Mouse (Mus musculus) inflammation-experienced regulatory T-cells, adult 6 months (primary cell): Measurements from ENCODE around the gene Qrich2. TPM values are rescaled to one million over a fixed set of nuclear protein-coding genes. Genes with fewer than 3 reads are reported as not detected.

Experiments
- ATAC-seq: one replicate; pipeline ENCODE4 v1.8.0; 2017
- polyA plus RNA-seq, 3 experiments: library from polyadenylated mRNA; unstranded; fragments of 100-300 nt; shearing (Covaris generic); gene quantifications; one replicate each; pipeline ENCODE4 v1.2.1; 2017

Gene Qrich2
- polyA plus RNA-seq, 3 experiments from 2014 or later: not detected

DNA sequence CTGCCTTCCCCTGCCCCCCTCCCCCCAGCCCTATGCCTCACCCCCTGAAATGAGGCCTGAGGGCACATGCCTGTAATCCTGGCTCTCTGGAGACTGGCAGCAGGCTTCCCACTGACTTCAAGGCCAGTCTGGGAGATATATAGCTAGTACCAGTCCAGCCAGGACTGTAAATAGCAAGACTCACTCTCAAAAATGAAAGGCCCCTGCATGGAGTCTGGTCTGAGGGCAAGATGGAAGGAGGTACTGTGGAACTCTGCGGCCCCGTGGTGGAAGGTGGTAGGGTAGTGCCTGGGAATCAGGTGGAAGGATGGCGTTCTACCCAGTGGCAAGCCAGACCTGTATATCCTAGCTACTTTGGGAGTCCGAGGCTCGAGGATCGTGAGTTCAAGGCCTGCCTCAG, 22.1 kb downstream of the Qrich2 start:
- ATAC-seq: no peak

DNA sequence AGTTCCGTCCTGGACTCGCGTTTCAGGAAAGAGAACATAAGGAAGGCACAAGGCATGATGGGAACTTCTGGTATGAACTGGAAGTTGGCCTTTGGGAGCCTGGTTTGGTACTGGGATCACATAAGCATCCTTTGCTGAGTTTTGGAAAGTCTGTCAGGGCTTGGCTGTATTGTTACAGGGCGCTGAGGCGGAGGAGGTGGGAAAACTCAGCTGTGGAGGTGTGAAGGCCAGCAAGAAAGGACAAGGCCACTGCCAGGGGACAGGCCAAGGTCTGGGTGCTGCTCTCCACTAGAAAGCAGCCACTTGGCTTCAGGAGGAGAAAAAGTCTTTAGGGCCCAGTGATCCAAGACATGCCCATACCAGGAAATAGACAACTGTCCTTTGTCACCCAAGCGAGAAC, 22.7 kb downstream of the Qrich2 start:
- no peak for ATAC-seq

DNA sequence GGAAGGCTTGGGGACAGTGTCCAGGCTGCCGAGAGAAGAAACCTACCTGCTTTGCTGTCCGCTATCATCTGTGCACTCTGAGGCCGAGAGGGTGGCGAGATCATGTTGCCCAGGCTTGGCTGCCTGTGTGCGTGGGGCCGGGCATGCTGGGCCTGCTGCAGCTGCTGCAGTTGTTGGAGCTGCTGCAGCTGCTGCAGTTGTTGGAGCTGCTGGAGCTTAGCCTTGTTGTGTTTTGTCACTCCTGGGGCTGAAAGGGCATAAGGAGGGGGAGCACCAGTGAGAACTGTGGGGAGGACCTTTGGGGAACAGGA, 23.2 kb downstream of the Qrich2 start:
- ATAC-seq: no peak

- ATAC-seq: no peak
Observed at GRCm38 (mm10) chr11:116442129-116442866, 23.7 kb downstream of the Qrich2 start.

DNA sequence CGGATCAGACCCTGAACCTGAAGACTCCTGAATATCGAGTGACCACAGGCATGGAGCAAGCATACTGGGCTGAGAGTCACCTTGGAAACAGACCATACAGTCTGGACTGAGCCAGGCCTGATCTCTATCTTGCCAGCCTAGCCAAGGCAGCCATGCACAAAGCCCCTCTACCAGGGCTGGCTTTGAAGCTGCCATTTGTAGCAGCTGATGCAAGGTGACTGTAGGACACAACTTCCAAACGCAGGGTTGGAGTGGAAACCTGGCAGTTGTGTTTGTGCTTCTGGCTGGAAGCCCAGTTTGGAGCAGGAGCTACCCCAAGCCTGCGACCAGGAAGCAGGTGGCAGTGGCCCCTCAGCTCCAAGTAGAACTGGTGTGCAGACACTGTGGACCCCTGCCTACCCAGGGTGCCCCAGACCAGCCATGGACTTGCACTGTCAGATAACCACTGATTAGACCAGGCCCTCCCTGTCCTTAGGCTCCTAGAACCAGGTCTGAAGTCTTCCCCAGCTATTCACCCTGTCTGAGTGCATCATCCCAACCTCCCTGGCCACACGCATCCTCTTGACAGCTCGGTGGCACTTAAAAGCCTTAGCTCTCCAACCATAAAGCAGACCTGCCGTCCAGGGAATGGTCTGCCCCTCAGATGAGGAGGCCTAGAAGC, 25.5 kb downstream of the Qrich2 start:
- ATAC-seq: no peak

DNA sequence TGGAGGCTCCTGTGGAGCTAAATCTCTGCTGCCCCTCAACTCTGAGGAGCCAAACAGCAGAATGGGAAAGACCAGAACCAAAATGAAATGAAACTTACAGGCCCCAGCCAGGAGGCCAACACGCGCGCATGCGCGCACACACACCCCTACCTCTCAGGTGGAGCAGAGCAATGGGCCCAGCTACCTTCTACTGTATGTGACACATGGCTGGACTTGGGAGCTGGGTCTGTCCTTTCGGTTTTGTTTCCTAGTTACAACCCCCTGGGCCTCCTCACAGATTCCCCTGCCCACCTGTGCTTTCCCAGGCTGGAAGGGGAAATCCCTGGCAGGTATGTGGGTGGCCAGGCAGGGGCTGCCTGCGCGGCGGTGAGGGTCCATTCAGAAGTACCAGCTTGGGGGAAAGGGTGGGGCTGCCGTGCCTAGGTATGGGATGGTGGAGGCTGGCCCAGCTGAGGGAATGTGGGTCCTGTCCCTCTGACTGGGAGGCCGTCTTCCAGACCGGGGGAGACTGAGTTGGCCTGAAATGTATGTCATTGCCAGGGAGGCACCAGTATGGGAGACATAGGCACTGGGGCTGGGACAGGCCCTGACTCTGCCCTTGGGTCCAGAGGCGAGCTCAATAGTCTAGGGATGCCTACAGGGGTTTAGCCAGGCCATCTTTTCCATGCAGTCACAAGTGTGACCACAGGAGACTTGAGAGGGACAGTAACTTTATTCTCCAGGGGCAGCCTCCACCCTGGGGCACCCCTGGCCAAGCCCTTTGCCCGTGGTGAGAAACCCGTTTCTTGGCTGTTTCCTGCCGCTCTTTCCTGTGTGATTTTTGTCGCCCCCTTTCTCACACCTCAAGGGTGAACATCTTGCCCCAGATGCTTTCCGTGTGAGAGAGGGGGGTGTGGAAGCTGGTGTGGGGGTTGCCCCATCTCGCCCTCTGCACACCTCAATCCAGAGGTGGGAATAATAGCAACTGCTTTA, 26.5 kb downstream of the Qrich2 start:
- ATAC-seq: peak; percentile 32

- no peak for ATAC-seq
Observed at GRCm38 (mm10) chr11:116437541-116437940, 28.5 kb downstream of the Qrich2 start.

DNA sequence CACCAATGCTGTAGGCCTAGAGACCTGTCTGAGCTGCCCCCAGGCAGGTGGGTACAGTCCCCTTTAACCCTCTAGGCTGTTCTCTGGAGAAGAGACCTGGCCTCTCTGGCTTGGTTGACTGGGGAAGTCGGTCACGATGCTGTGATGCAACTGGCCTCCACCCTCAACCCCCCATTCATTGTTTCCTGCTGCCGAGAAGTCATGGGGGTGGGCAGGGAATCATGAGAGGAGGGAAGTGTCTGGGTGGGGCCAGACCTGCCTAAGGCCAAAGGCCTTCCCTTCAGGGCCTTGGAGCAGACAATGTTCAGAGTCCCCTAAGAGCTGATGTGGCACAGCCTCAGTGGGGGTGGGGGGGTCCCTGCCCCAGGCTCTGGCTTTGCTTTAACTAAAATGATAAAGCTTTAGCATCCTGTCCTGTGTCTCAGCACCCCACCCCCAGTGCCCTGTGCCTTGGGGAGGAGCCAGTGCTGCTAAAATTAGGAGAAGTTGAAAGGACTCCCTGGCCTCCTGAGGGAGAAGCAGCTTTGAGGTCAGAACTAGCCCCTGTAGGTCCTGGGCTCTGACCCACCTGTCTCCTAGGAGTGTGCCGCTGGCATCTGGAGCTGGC, 29.2 kb downstream of the Qrich2 start:
- ATAC-seq: no peak

GRCm38 (mm10) chr11:116435992-116436724, 29.9 kb downstream of the Qrich2 start:
- ATAC-seq: no peak

DNA sequence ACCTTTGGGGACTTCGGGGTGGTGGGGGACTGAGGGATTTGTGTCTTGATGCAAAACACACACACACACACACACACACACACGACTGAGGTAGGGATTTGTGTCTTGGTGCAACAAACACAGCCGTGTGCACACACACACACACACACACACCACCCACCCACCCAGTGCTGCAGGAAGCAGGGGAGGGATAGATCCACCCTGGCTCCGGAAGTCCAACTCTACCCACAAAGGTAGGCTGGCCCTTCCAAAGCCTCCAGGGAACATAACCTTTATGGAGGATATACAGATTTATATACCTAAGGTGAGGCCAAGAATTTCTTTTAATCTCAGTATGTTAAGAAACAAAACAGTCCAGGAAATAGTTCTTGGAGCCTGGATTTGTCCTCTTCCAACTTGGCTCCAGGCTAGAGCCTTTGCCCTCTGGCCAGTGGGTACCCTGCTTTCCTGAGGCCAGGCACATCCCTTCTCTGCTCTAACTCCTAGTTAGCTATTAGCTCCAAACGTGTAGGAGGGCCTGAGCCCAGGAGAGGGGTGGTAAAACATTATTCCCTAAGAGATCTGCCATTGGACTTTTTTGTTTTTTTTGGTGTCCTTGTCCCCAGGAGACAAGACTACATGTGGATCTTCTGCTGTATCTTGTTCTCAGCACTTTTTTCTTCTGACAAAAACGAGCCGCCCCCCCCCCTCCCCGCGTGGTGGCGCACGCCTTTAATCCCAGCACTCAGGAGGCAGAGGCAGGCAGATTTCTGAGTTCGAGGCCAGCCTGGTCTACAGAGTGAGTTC, 30.9 kb downstream of the Qrich2 start:
- no peak for ATAC-seq

DNA sequence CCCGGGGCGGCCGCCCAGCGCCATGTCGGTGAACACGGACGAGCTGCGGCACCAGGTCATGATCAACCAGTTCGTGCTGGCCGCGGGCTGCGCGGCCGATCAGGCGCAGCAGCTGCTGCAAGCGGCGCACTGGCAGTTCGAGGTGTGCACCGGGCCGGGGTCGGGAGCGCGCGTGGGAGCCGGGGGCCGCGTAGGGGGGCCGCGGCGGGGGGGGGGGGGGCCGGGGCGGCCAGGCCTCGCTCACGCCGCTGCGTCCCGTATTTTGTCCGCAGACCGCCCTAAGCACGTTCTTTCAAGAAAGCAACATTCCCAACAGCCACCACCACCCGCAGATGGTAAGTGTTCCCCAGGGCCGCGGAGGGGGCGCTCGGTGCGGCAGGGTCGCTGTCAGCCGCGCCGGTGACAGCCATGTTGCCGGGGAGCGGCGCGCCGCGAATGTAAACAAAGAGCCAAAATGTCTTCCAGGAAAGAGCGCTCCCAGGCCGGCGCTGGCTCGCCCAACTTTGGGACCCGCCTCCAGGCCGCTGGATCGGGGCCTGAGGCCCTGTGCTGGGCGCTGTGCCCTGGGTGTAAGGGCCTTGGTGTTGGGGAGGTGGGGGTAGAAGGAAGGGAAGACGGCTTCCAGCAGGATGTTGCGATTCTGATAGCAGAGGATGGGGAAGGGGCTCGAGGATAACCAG, 31.6 kb downstream of the Qrich2 start:
- no peak for ATAC-seq

DNA sequence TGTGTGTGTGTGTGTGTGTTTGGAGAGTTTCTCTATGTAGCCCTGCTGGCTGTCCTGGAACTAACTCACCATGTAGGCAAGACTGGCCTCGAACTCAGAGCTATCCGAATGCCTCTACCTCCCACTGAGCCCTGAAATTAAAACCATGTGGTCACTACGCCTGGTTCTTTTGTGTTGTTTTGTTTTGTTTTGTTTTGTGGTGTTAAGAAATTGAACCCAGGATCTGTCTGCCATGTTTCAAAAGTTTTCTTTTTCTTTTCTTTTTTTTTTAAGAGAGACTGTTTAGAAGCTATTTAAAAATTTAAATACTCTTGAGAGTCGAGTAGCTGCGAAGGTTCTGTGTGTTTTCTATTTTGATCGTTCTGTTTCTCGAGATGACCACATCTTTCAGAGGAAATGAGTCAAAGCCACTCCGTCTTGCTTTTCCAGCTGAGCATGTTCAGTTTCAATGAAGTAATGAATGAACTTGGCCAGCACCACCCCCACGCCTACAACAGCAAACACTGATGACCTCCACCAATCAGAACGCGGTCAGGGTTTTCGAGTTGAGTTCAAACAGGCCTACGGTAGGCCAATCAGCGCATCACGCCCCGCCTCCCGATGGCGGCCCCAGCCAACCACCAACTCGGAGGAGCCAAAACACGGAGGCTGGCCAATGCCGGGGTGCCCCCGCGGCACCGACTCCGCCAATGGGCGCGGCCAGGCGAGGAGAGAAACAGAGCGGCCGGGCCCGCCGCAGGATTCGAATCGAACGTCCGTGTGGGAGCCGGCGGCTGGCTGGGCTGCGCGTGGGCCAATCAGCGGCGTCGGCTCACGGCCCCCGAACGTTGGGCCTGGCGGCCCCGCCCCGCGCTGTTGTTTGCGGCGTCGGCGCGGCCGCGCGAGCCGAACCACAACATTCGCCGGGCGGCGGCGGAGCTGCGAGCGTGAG, 32.4 kb downstream of the Qrich2 start, which contains the start of gene Ubald2:
TSS of gene Ubald2 (plus strand) at position 739 of the 931 bp plus-strand sequence.
- ATAC-seq: peak; percentile 93

DNA sequence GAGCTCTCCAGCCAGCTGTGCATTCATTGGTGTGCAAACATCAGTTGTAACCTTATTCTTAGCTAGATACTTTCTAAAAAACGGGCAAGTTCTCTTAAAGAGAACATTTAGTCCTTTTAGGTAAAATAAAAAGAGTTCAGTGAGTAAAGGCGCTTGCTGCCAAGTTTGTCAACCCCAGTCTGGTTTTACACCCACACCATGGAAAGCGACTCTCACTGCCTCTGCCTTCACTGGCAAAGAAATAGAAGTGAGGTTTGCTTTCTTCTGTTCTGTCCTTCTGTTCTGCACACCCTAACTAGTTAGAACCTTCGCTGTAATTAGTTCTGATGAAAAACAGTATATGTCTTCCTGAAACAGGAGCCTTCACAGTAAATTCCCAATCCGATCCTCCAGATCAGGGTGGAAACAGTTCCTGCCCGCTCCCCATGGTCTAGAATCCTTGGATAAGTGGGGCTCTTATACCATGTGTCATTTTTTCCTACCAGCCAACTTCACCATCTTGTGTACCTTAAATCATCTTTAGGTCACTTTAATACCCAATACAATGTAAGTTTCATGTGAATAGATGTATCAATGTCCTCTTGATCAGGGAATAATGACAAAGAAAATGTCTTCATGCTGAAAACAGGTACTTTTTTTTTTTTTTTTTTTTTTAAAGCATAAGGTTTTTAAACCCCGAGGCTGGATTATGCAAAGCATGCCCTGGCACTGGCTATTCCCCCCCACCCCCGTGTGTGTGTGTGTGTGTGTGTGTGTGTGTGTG, 33.3 kb downstream of the Qrich2 start:
- no peak for ATAC-seq

DNA sequence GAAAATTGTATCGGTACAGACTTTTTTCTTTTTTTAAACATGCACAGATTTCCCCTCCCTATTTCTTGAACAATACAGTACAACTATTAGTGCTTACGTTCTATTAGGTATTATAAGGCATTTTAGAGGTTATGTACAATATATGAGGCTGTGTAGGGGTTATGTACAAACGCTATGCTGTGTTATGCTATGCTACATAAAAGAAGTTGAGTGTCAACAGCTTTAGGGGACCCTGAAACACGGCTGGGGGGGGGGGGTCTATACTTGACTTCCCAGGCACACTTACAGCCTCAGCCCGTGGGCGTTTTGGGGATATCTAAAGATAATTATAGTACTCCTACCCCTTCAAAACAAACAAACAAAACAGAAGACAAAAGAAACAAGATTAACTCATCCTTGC, 33.9 kb downstream of the Qrich2 start:
- ATAC-seq: no peak

DNA sequence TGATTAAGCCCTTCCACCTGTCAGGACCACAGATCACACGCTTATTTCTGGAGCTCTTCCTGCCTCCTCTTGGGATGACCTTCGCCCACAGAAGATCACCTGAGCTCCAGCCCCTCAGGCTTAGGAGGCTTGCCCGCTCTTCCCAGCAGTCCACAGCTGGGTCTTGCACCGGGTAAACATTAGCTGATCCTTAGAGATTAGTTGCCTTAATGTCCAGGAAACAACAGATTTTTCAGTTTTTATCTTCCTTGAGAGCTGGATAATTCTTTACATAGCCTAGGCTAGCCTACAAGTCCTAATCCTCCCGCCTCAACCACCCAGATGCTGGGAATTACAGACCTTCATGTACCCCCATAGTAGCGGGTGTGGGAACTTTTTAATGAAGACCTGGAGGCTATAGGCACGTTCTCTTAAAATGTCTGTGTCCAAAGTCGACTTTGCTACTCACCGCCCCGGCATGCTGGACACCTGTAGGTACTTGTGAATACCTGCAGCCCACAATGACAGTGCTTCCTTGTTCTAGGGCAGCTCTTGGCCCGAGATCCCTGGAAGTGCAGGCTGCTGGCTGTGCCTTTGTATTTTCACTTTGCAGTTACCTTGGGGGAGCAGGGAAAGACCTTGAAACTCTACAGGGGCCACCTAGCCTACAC, 34.5 kb downstream of the Qrich2 start:
- no peak for ATAC-seq

DNA sequence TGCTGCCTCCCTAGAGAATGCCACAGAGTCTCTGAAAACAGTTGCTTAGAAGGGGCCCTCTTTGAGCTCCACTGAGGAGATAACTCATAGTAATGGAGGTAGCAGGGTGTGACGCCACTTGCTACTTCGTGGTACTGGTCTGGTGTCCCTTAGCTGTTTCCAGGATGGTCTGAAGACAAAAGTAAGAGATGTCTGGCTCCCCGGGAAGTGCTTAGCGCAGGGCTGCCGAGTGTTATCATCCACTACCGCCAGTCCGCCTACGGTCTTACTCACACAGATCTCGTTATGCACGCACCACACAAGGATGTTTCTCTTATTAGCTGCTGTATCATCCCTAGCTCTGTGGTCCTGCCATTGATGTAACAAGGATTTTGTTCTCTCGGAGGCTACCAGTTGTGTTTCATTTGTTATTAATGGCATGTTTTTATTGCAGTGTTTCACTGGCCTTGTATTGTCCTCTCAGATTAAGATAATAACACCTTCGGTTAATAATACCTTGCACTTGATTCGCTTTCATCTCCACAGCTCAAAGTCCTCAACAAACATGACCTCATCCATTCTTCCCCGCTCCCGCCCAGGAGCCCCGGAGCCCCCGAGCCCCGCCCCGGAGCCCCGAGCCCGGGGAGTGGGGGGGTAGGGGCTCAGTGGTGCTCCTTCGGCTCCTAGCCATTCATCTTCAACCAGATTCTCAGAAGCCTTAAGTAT, 35.2 kb downstream of the Qrich2 start:
- ATAC-seq: no peak

DNA sequence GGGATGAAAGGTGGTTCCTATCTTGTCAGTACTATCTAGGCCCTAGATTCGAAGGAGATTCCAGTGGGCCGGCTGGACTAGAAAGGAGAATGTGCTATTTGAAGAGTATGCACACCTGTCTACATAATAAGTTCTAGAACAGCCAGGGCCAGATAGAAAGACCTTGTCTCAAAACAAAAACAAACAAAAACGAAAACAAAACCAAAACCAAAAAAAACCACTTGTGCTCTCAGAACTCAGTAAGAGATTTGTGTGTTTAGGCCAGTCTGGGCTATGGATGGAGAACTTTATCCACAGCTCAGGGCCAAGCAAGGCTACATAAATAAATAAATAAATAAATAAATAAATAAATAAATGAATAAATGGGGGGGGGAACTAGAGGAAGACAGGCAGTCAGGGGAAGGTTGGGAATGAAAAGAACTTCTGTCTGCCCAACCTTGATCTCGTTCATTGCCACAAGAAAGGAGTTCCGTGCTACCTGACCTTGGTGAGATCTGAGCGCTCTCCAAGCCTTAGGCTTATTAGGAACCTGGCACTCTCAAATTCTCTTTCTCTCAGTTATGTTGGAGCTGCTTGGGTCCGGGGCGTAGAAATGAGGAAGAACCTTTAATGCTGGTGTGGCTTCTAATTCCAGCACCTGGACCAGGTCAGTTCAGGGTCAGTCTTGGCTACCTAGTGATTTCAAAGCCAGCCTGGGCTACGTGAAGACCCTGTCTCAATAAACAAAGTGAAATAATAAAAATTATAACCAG, 36.0 kb downstream of the Qrich2 start:
- ATAC-seq: no peak
